Mouse (Mus musculus): Measurements from ENCODE around the gene Acp4.

Acp4 gene

GRCm38 (mm10) chr7:44257278-44257677 is at the start of gene Acp4:
TSS of gene Acp4 (minus strand) at chr7:44257378.
- no peak for TF ChIP-seq GATA4 (IDR thresholded peaks at IDR 0.05; ENCODE audit: insufficient replicate concordance, low read length)

GRCm38 (mm10) chr7:44306516-44307240 is 49.5 kb upstream of the Acp4 start, which contains the start of gene Clec11a:
TSS of gene Clec11a (minus strand) at chr7:44306902.
- no peak for TF ChIP-seq GATA4 (IDR thresholded peaks at IDR 0.05; ENCODE audit: insufficient replicate concordance, low read length)

- TF ChIP-seq GATA4 (IDR thresholded peaks at IDR 0.05; ENCODE audit: insufficient replicate concordance, low read length) = no peak
These were observed 48.5 kb upstream of the Acp4 start for GRCm38 (mm10) chr7:44305686-44306085.

- TF ChIP-seq GATA4 (IDR thresholded peaks at IDR 0.05; ENCODE audit: insufficient replicate concordance, low read length) = no peak
These were observed 47.8 kb upstream of the Acp4 start for GRCm38 (mm10) chr7:44304775-44305641.

GRCm38 (mm10) chr7:44304463-44304774 is 47.2 kb upstream of the Acp4 start:
- TF ChIP-seq GATA4 (IDR thresholded peaks at IDR 0.05; ENCODE audit: insufficient replicate concordance, low read length) = no peak

GRCm38 (mm10) chr7:44303346-44304340 is 46.5 kb upstream of the Acp4 start:
- no peak for TF ChIP-seq GATA4 (IDR thresholded peaks at IDR 0.05; ENCODE audit: insufficient replicate concordance, low read length)

GRCm38 (mm10) chr7:44291418-44291817 is 34.2 kb upstream of the Acp4 start:
- no peak for TF ChIP-seq GATA4 (IDR thresholded peaks at IDR 0.05; ENCODE audit: insufficient replicate concordance, low read length)

GRCm38 (mm10) chr7:44290986-44291385 is 33.8 kb upstream of the Acp4 start:
- TF ChIP-seq GATA4 (IDR thresholded peaks at IDR 0.05; ENCODE audit: insufficient replicate concordance, low read length) = no peak

- TF ChIP-seq GATA4 (IDR thresholded peaks at IDR 0.05; ENCODE audit: insufficient replicate concordance, low read length) = no peak
These were observed 30.6 kb upstream of the Acp4 start for GRCm38 (mm10) chr7:44287760-44288159.

GRCm38 (mm10) chr7:44281586-44281985 is 24.4 kb upstream of the Acp4 start:
- no peak for TF ChIP-seq GATA4 (IDR thresholded peaks at IDR 0.05; ENCODE audit: insufficient replicate concordance, low read length)

- no peak for TF ChIP-seq GATA4 (IDR thresholded peaks at IDR 0.05; ENCODE audit: insufficient replicate concordance, low read length)
These were observed 23.8 kb upstream of the Acp4 start for GRCm38 (mm10) chr7:44280959-44281358.

GRCm38 (mm10) chr7:44277250-44277622 is 20.1 kb upstream of the Acp4 start:
- no peak for TF ChIP-seq GATA4 (IDR thresholded peaks at IDR 0.05; ENCODE audit: insufficient replicate concordance, low read length)

- no peak for TF ChIP-seq GATA4 (IDR thresholded peaks at IDR 0.05; ENCODE audit: insufficient replicate concordance, low read length)
These were observed 19.5 kb upstream of the Acp4 start for GRCm38 (mm10) chr7:44276461-44277249.

GRCm38 (mm10) chr7:44275546-44275945 is 18.4 kb upstream of the Acp4 start:
- no peak for TF ChIP-seq GATA4 (IDR thresholded peaks at IDR 0.05; ENCODE audit: insufficient replicate concordance, low read length)
